Mouse (Mus musculus) CH12F3 (cell line): ENCODE measurements around the gene Btrc.

ENCODE experiments used
- in situ Hi-C: fragments of 300-500 bp; cut with MboI; formaldehyde crosslinking; loops from 2 replicates; pipeline ENCODE4 v1.14.3; 2020; ENCODE audit warnings: low sequenced_read_pairs

The Btrc gene

DNA sequence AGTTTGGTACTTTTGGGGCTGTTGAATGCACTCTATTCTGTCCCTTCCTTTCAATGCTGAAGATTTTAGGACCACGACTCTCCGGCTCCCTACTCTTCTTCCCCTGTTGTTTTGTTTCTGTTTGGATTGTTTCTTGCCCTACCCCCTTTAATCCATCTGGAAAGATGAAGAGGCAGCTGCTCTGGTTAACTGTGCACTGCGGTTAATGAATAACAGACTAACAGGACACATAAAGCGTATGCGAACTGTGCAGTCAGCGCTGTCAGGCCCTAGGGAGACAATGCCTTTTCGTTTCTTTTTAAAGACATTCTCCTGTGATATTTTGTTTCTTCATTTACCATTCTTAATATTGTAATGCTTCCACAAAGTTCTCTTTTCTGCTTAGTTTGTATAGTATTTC is 58.7 kb downstream of the Btrc start:
- in situ Hi-C loops = no loop called here

DNA sequence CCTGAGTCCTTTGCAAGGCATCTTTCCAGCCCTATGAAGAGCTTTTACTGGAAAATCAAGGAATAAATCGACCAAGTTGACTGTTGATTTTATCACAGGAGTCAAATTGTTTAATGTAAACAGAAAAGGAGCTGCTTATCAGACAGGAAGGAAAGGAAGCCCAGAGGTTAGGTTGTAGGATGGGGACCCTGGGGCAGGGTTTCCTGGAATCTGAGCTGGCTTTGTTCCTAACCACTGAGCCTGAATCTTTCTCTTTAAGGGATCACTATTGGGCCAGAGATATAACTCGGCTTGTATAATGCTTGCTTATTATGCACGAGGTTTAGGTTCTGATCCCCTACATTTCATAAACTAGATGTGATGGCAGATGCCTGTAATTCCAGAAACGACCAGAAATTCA is 64.6 kb downstream of the Btrc start:
- in situ Hi-C loops = no loop called here

DNA sequence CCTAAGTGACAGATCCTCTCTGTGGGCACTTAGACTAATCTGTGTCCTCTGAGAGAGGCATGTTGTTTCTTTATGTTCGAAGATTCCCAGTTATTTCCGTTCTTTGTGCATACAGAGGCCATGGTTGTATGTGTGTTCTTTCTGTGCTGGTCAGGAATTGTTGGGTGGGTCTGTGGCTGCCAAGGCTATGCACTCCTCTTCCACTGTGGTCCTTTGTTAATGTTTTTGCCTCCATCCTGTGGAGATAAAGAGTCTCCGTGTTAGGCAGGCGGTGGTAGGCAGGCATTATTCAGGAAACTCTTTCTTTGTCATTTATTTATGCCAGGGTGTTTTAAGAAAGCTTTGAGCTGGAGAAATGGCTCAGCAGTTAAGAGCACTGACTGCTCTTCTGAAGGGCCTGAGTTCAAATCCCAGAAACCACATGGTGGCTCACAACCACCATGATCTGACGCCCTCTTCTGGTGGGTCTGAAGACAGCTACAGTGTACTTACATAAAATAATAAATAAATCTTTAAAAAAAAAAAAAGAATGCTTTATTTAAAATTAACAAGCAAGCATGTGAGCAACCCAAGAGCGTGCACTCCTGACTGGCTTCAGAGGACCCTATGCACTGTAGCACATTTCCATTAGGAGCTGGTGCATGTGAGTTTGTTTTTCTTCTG is 67.6 kb downstream of the Btrc start:
- in situ Hi-C loops = loop anchor here (10.0 kb wide), 1 partner anchor 206 kb away; no protein-coding TSS in a partner anchor

DNA sequence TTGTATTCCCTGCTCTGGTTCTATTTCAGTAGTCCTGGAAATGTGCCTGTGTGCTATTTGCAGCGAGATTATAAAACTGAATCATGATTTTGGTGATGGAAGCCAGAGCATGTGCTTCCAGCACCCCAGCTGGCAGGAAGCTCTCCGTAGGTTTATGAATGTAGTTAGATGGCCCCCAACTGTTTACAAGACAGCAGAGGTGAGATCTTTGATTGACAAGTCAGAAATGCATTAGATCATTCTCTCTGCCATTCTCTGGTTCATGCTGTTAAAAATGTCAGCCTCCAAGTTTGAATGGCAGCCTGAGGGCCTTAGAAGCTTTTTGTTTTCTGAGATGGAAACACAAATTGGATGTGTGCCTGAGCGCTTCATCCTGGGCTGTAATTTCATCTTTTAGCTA is 68.8 kb downstream of the Btrc start:
- in situ Hi-C loops = loop anchor here (10.0 kb wide), 1 partner anchor 208 kb away; no protein-coding TSS in a partner anchor

DNA sequence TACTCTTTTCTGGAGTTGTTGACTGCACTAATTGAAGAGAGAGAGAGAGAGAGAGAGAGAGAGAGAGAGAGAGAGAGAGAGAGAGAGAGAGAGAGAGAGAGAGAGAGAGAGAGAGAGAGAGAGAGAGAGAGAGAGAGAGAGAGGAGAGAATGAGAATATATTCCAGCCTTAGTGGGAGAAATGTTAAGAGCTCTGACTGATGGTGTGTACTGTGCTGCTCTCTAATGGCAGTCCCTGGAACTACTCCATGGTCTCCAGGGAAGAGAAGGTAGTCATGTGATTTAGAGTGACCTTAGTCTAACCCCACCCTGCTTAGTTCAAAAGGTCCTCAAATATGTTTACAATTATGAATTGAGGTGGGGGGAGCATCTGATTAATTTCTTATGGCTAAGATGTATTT is 72.5 kb downstream of the Btrc start:
- in situ Hi-C loops = loop anchor here (5.0 to 10.0 kb wide), 2 partner anchors 149 to 211 kb away; no protein-coding TSS in a partner anchor

DNA sequence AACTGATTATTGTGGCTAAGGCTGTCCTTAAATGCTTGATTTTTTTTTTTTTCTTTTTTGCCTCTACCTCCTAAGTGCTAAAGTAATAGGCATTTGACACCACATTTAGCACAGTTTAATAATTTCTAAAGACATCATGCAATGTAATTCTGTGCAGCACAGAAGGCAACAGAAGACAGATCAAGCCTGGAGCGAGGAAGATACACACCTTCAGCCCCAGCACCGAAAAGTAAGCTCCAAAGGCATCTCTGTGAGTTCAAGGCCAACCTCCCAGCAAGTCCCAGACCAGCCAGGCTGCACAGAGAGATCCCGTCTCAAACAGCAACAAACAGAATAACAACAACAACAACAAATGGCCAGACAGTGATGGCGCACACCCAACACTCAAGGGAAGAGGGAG is 73.6 kb downstream of the Btrc start:
- in situ Hi-C loops = loop anchor here (5.0 to 10.0 kb wide), 2 partner anchors 150 to 212 kb away; no protein-coding TSS in a partner anchor

DNA sequence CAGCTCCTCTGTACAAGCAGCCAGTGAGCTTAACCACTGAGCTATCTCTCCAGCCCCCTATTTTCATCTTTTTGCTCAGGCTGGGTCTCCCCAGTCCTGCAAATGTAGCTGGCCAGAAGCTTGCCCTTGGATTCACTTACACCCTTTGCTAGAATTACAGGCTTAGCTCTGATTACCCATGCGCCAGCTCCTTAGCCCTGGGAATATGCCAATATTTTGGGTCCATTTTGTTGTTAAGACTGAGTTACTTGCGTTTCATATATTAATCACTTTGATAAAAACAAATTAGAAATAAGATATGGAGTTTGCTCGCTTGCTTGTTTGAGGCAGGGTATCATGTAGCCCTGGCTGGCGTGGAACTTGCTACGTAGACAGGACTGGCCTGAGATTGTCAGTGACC is 74.7 kb downstream of the Btrc start:
- in situ Hi-C loops = loop anchor here (5.0 to 10.0 kb wide), 2 partner anchors 151 to 213 kb away; no protein-coding TSS in a partner anchor

DNA sequence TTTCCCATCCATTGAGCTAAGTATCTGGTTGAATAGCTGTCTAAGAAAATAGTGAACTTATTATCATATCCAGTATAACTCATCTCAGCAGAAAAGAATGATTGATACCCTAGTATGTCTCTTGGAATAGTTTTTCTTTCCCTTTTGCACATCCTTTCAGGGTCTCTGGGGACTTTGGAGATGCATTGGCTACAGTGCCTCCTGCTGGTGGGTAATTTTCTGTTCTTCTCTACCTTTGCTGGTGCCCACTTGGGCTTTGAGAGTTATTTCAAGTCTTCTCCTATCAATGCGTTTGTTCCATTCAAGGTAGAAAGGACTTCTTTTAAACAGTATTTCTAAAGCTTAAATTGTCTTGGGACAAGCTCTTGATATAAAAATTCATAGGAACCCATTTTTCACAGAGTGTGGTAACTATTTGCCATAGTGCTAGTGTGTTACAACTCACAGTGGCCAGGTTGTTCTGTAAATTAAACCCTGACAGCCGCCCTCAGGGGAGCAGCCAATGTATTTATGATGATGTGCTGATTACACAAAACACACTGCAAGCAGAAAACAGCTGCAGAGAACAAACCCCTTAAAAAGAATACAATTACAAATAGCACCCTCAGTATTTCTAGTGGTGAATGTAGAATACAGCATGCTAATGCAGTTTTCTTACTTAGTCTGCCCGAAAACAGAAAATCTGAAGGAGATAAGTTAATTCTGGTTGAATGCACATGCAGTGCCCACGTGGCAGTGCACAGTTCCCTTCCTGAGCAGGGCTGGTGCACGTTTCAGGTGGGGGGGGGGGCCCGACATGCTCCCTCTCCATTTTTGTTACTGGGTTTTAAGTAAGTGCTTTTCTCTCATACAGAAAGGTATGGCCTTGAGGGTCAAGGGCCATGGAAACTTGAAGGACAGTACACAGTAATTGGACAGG is 75.7 kb downstream of the Btrc start:
- in situ Hi-C loops = loop anchor here (5.0 to 10.0 kb wide), 2 partner anchors 152 to 214 kb away; no protein-coding TSS in a partner anchor

DNA sequence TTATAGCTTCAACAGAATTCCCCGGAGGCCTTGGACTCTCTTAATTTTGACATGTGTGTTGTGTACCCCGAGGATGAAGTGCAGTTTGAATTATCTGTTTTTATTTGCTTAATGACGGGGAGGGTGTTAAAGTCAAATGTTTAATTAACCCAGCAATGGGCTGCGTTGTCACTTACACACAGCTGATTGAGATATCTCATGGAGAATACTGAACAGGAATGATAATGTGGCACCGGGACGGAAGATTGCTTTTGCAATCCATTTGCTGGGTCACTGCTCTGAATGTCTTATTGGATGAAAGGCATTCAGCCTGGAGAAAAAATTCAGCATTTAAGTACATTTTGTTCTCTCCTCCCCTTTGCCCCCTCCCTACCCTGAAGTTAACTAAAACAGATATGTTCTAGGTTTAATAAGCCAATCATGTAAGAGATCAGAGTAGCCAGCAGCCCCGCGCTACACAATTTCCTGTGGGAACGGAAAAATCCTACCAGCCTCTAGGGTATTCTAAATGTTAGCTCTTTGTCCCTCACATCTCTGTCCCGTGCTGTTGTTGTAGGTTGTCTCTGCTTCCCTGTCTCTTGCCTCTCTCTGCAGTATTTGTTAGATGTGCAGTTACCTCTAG is 77.1 kb downstream of the Btrc start:
- in situ Hi-C loops = no loop called here

DNA sequence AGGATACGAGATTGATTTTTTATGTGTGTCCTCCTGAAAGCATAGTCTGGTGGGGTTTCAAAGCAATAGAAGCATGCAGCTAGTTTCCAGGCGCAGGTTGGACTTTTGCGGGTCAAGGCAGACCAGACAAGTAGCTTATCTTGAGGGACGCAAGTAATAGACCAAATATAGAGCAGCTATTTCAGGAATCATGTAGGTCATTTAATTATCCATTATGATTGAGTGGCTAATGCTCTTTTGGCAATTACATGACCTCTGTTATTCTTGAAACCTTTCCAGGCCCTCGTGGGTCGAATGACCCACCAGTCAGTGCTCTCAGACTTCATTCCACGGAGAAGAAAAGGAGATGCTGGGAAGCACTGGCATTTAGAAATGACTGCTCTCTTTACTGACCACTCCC is 78.2 kb downstream of the Btrc start:
- in situ Hi-C loops = no loop called here

DNA sequence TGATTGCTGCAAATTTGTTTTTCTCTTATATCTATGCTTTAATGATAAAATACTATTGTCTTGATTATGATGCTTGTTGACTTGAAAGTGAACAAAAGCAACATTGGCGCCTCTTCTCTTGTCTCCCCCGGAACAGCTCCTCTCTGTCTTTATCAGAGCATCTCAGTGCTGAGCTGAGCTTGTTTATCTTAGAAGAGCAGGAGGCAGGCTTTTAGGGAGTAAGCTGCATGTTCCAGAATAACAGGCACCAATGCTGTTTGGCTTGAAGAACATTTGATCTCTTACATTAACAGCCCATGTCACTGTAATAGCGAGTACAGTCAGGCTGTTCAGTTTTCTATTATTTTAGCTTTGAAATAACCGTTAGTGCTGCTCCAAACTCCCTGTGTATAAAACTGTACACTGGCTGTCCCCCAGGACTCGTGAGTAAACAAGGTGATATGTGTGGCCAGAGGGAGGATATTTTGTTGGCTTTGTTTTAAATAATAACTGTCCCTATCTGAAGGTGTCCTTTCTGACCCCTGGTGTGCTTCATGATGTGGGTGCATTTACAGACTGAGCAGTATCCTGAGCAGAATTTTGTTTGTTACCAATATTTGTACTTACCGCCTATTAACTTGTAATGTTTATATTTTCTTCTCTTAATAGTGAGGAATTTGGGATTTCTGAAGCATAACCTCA is 81.9 kb downstream of the Btrc start:
- in situ Hi-C loops = no loop called here

DNA sequence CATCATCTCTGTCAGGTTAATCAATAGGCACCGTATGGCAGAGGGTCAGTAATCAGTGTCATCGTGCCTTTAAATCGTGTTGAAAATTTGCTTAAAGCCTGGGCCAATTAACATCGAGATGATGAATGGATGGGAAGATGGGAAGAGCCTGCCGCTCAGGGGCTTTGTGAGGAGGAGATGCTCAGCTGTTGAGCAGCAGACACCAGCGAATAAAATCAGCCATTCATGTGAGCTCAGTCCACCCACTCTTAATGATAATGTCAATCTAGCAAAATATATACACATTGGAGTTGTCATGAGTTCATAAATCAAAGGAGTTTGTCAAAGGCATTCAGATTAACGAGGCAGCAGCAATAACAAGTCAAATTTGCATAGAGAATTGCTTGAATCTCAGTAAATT is 83.1 kb downstream of the Btrc start:
- in situ Hi-C loops = no loop called here

DNA sequence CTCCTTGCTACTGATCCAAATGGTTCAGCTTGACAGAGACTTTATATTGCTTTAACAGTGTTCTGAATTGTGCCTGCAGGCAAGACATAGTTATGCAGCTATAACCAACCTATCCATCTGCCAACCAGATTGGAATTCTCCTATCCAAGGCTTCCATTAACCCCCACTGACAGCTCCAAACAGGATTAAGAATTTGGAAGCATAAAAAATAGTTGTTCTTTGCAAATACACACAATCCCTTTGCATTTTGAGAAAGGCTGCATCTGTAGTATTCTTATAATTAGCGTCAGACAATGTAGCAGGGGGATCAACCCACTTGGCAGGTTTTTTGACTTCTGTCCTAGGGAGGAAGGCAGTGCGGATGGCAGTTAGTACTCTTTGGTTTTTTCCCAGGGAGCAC is 83.7 kb downstream of the Btrc start:
- in situ Hi-C loops = no loop called here

DNA sequence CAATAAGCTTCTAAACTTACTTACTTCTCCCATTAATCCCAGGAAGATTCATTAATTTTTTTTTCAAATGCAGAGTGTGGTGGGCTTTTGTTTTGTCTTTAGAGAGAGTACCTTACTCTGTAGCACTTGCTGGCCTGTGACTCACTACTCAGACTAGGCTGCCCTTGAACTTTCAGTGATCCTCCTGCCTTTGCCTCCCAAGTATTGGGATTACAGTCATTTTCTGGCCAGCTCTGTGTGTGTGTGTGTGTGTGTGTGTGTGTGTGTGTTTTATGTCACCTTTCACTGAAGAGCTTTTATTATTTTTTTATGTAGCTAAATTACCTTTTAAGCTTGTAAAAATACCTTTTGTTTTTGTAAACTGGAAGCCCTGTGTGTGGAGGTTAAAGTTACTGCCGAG is 84.4 kb downstream of the Btrc start:
- in situ Hi-C loops = no loop called here

DNA sequence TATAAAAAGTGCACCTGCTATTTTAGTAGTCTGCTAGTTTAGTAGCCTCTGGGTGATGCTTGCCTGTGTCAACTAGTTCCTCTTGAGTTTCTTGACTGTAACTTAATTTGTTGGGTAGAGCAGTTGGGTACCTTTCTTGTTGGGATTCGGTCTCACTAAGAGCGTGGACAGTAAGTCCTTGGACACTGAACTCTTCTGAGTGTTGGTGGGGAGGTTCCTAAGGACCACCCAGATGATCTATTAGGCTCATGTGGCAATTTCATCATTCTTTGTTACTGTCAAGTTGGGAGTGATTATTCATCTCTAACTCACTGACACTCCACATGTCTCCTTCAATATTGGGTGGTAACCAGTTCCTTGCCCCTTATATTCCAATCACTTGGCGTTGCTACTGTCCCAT is 90.9 kb downstream of the Btrc start:
- in situ Hi-C loops = no loop called here

DNA sequence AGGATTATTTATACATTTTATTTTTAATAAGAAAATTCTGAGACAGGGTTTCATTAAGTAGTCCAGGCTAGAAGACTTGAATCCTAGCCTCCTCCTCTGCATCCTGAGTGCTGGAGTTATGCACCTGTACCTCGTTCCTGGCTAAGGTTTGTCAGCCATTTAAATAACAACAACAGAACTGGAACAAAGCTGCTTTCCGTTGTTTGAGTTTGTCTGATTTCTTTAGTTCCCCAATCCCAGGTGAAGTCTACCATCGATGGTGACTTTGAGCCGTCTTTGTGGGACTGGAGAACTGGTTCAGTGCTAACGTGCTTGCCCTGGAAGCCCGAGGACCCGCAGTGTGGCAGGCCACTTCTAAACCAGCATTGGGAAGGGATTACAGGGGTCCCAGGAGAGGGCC is 93.4 kb downstream of the Btrc start:
- in situ Hi-C loops = no loop called here

DNA sequence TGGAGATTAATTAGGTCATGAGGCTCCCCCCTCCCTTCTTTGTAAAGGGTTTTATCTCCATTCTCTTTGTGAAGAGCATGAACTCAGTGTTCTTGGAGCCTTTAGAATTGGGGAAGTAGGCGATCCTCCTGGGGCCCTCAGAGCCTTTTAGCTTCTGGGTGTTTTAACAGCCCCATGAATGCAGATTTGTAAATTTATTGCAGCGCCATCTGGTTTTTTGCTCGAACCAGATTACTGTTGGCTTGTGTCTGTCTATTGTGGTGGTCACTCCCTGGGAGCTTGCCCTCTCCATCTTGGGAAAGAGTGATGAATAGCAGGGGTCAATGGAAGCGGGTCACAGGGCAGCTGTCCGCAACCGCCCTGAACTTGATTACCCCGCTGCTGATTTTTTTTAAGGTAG is 95.2 kb downstream of the Btrc start:
- in situ Hi-C loops = no loop called here

DNA sequence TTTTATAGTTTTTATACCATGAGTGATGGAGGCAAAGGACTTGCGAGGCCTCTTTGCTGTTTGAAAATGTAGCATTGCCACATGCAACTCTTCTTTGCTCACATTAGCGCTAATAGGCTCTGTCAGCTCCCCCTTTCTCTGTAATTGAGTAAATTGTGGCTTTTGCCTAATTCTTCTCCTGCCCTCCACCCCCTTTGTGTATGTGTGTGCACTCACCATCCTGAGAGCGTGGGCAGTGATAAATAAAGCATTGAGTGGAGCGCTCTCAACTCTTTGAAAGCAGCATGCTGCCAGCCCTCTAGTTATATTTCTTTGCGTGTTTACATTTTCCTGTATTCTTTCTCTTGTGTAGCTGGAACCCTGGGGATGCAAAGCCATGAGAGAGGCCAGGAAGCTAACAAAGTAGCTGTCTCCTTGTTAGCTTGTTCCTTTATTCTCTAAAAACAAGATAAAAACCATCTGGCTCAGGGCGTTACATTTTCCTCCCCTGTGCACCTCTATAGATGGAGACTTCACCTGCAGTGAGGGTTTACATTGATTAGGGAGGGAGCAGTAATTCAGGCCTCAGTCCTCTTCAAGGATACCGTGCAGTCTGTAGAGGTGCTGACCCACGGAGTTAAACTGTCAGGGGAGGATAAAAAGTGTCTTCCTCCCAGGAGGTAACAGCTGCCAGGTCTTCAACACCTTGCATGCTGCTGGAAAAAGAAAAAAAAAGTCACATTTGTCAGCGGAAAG is 96.6 kb downstream of the Btrc start:
- in situ Hi-C loops = no loop called here

DNA sequence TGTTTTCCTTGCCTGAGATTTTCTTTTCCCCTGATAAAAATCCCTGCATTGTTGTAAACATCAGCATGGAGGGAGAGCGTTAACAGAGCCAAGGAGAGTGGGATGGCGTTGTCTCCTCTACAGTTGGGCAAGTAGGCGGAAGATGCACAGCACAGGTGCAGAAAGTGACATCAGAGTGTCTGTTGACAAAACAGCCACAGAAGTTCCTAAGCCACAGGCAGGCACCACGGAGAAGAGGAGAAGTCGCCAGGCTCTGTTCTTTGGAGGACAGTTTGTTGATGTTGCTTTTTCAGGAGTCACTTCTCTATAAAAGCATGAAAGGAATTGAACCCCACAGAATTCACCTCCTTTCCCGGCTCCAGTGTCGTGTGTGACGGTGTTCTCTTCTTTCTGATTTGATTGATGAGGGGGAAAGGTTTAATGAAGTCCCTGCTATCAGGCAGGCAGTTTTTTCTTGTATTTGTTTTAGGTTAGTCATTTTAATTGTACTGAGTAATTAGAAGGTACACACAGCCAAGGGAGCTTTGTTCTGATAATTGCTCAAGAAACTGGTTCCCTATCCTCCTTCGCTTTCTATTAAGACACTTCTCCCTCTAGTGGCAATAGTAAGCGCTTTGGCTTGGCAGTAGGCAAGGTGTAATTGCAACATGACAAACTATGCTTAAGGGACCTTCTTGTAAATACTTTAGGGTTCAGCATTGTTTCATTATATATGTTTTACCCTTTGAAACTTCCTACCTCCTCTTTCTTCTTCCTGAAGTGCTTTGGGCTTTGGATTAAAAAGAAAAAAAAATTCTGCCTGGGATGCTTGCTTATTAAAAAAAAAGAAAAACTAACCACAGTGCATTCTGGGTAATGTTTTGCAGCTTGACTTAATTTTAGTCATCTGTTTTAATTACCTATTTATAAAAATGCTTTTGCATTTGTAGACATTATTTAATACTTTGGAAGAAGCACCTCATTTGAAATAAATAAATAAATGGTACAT is 97.5 kb downstream of the Btrc start:
- in situ Hi-C loops = no loop called here
